Comparison of ENCODE assay signal across 8 mouse cellular contexts in the genomic region with DNA sequence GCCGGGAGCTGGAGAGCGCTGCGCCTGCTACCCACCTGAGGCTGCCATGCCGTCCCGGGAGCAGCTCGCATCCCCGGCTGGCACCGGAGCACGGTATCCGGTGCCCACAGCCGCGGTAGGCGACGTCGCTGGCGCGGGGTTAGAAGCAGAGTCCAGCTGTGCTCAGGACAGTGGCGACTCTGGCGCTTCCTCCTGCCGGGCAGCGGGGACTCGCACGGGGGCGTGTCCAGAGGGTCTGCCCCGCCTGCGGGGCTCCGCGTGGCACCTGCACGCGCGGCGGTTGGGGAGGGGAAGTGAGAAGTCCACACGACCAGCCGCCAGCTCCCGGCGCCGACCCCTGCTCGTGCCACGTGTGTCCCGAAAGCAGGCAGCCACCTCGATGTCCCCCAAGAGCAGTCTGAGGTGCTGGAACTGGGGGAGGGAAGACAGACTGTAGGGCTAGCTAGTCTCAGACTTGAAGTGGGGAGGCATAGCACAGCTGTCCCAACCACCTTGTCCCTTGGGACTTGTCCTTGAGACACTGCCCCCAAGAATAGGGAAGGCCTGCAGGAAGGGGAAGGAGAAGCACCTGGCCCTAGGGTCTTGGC. TPM values are rescaled to one million over a fixed set of nuclear protein-coding genes. Genes with fewer than 3 reads are reported as not detected.
A peak's percentile ranks its signal among the peaks of the same experiment; 100 is the strongest.
DNase-seq lines count a peak whose midpoint lies in the region; ATAC-seq lines count a peak whose summit lies in the region.

A gene (minus strand): TSS at position 181 of the 587 bp plus-strand sequence.

- H3K9ac ChIP-seq in forebrain, embryonic 15.5 days (replicated peaks), result peak within 1 kb of the TSS; percentile 47
- peak within 1 kb of the TSS; percentile 35 for H3K9ac ChIP-seq in hindbrain, embryonic 14.5 days
- peak within 1 kb of the TSS; percentile 53 for H3K9ac ChIP-seq in liver, embryonic 11.5 days (ENCODE audit: low read depth, low read length)
- peak within 1 kb of the TSS; percentile 54 for H3K9ac ChIP-seq in midbrain, embryonic 16.5 days (ENCODE audit: low read depth, low read length)

- no peaks in the 10 kb centered on the region for H3K9me3 ChIP-seq in erythroblast, embryonic 14.5 days (ENCODE audit: control insufficient read depth, low read length)
- H3K9me3 ChIP-seq in forebrain, embryonic 15.5 days, result no peaks in the 10 kb centered on the region
- no peaks in the 10 kb centered on the region for H3K9me3 ChIP-seq in hindbrain, embryonic 14.5 days (ENCODE audit: control insufficient read depth, low read length)
- no peaks in the 10 kb centered on the region for H3K9me3 ChIP-seq in liver, embryonic 11.5 days (ENCODE audit: control insufficient read depth, low read length)
- H3K9me3 ChIP-seq in midbrain, embryonic 16.5 days (replicated peaks; ENCODE audit: control insufficient read depth, low read length, poor library complexity, severe bottlenecking), result no peaks in the 10 kb centered on the region

- peak; percentile 60 to 70 for DNase-seq in adrenal gland, adult 18-20 months (ENCODE audit: low spot score in 2 of 2)
- DNase-seq in hindbrain, embryonic 14.5 days (ENCODE audit: low spot score), result no peak
- peak; percentile 43 for DNase-seq in liver, embryonic 11.5 days (ENCODE audit: low spot score)
- DNase-seq in testis, postnatal 14 days (ENCODE audit: low spot score), result peak; percentile 34

- no peak within 1 kb of the TSS for H3K27ac ChIP-seq in forebrain, embryonic 15.5 days (replicated peaks)
- no peak within 1 kb of the TSS for H3K27ac ChIP-seq in hindbrain, embryonic 14.5 days
- no peak within 1 kb of the TSS for H3K27ac ChIP-seq in liver, embryonic 11.5 days (ENCODE audit: low read depth, low read length)
- H3K27ac ChIP-seq in midbrain, embryonic 16.5 days (ENCODE audit: low read length), result no peak within 1 kb of the TSS

- H3K27me3 ChIP-seq in erythroblast, embryonic 14.5 days (ENCODE audit: control insufficient read depth), result peaks cover 23% of the 10 kb centered on the region
- H3K27me3 ChIP-seq in forebrain, embryonic 15.5 days, result peaks cover 5% of the 10 kb centered on the region; the same call in 1 of the 2 replicates
- H3K27me3 ChIP-seq in hindbrain, embryonic 14.5 days (ENCODE audit: control insufficient read depth, insufficient read depth, low read length), result peaks cover 11% of the 10 kb centered on the region
- H3K27me3 ChIP-seq in liver, embryonic 11.5 days (replicated peaks; ENCODE audit: control insufficient read depth, insufficient read depth, low read length), result peaks cover 8% of the 10 kb centered on the region
- peaks cover 17% of the 10 kb centered on the region for H3K27me3 ChIP-seq in midbrain, embryonic 16.5 days (ENCODE audit: control insufficient read depth, insufficient read depth, low read depth, low read length)

- whole genome bisulfite sequencing in forebrain, embryonic 15.5 days, result under 1% methylated on average over 41 of the region's 41 CpGs
- under 1% methylated on average over 39 of the region's 41 CpGs for WGBS in hindbrain, embryonic 14.5 days
- under 1% methylated on average over 41 of the region's 41 CpGs for WGBS in liver, embryonic 11.5 days
- WGBS in midbrain, embryonic 16.5 days, result under 1% methylated on average over 34 of the region's 41 CpGs

- H3K4me1 ChIP-seq in erythroblast, embryonic 14.5 days (ENCODE audit: control insufficient read depth), result peaks cover 6% of the 10 kb centered on the region
- peaks cover 18% of the 10 kb centered on the region for H3K4me1 ChIP-seq in forebrain, embryonic 15.5 days
- no peaks in the 10 kb centered on the region for H3K4me1 ChIP-seq in hindbrain, embryonic 14.5 days (replicated peaks; ENCODE audit: control insufficient read depth, insufficient read depth, low read length)
- 0 out of 2 replicates have a peak, but pooled peaks cover 3% of the 10 kb centered on the region for H3K4me1 ChIP-seq in liver, embryonic 11.5 days (replicated peaks; ENCODE audit: control insufficient read depth, insufficient read depth, low read length)
- H3K4me1 ChIP-seq in midbrain, embryonic 16.5 days (ENCODE audit: control insufficient read depth, insufficient read depth, low read length), result peaks cover 8% of the 10 kb centered on the region; the same call in 1 of the 2 replicates

- H3K36me3 ChIP-seq in erythroblast, embryonic 14.5 days (ENCODE audit: control insufficient read depth), result no peaks in the 10 kb centered on the region
- no peaks in the 10 kb centered on the region for H3K36me3 ChIP-seq in forebrain, embryonic 15.5 days
- H3K36me3 ChIP-seq in hindbrain, embryonic 14.5 days (replicated peaks; ENCODE audit: control insufficient read depth, insufficient read depth), result no peaks in the 10 kb centered on the region
- no peaks in the 10 kb centered on the region for H3K36me3 ChIP-seq in liver, embryonic 11.5 days (ENCODE audit: control insufficient read depth, insufficient read depth, low read length)
- H3K36me3 ChIP-seq in midbrain, embryonic 16.5 days (ENCODE audit: control insufficient read depth, insufficient read depth, low read length), result no peaks in the 10 kb centered on the region

- no peak for ATAC-seq in erythroblast, adult 5-6 weeks (replicated peaks; ENCODE audit: low FRiP score, poor library complexity, severe bottlenecking)
- 0 out of 2 replicates have a peak, but pooled peaks have one; percentile 13 for ATAC-seq in forebrain, embryonic 15.5 days (replicated peaks)
- no peak for ATAC-seq in hindbrain, embryonic 14.5 days (ENCODE audit: low FRiP score)
- no peak; the same call in 1 of the 2 replicates for ATAC-seq in liver, embryonic 11.5 days (replicated peaks; ENCODE audit: low FRiP score)
- ATAC-seq in midbrain, embryonic 16.5 days, result no peak

- H3K4me2 ChIP-seq in forebrain, embryonic 15.5 days (replicated peaks), result peak within 1 kb of the TSS; percentile 98
- peak within 1 kb of the TSS; percentile 93 for H3K4me2 ChIP-seq in hindbrain, embryonic 14.5 days (replicated peaks)
- H3K4me2 ChIP-seq in liver, embryonic 11.5 days, result peak within 1 kb of the TSS; percentile 91
- H3K4me2 ChIP-seq in midbrain, embryonic 16.5 days (ENCODE audit: low read length), result peak within 1 kb of the TSS; percentile 88

- peak within 1 kb of the TSS; percentile 56 for H3K4me3 ChIP-seq in erythroblast, embryonic 14.5 days (replicated peaks)
- peak within 1 kb of the TSS; percentile 48 for H3K4me3 ChIP-seq in forebrain, embryonic 15.5 days
- H3K4me3 ChIP-seq in hindbrain, embryonic 14.5 days (replicated peaks; ENCODE audit: low read length), result peak within 1 kb of the TSS; percentile 41
- peak within 1 kb of the TSS; percentile 55 for H3K4me3 ChIP-seq in liver, embryonic 11.5 days (ENCODE audit: low read depth, low read length)
- peak within 1 kb of the TSS; percentile 45 for H3K4me3 ChIP-seq in midbrain, embryonic 16.5 days (ENCODE audit: low read depth, low read length)

RNA-seq across cellular contexts. Expression of the gene that starts here (rescaled TPM):
- 0.05 and 0.06 TPM in 2 replicates for polyA plus RNA-seq in erythroblast, embryonic 14.5 days (2012)
- total RNA-seq in erythroblast, adult 5-6 weeks (2015; ENCODE audit: low replicate concordance), result 8.1 and 14.6 TPM in 2 replicates
- 8.9 and 10.5 TPM in 2 replicates for total RNA-seq in erythroblast, adult 5-6 weeks (2017; ENCODE audit: low replicate concordance)
- 10 to 100 TPM; 10.2 to 13.4 TPM for total RNA-seq in adrenal gland, adult 18-20 months (2021)
- 1.4 and 1.6 TPM in 2 replicates for polyA plus RNA-seq in forebrain, embryonic 15.5 days (2015; fragmentation: Nextera tagmentation; extraction: Ambion mirVana)
- 1.7 and 2.2 TPM in 2 replicates for polyA plus RNA-seq in hindbrain, embryonic 14.5 days (2014; fragmentation: Nextera tagmentation; extraction: Ambion mirVana)
- polyA plus RNA-seq in liver, embryonic 11.5 days (2014; fragmentation: Nextera tagmentation; extraction: Ambion mirVana), result 5.4 and 5.6 TPM in 2 replicates
- 1.9 and 2.0 TPM in 2 replicates for polyA plus RNA-seq in midbrain, embryonic 16.5 days (2015; fragmentation: Nextera tagmentation; extraction: Ambion mirVana)
